10 mouse cellular contexts compared by ENCODE assay signal in the genomic region with DNA sequence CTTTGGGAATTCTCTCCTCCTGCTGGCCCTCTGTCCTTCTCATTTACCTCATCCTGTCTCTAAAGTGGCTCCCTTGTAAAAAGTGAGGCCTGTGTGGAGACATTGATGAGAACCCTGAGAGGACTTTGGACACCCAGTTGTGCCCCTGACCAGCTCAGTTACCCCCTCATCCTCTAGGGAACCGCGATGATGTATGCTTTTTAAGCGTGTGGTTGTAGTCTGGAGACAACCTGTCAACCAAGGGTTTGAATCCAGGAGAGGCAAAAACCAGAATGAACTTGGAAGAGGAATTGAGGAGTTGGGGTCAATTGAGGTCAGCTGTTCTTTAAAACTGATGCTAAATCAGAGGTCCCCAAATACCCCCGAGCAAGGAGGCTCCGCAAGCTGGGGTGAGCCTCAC. TPM values are rescaled to one million over a fixed set of nuclear protein-coding genes. Genes with fewer than 3 reads are reported as not detected.
DNase-seq lines count a peak whose midpoint lies in the region; ATAC-seq and TF ChIP-seq lines count a peak whose summit lies in the region.
"Had no signal": no experiment of that assay in that cellular context is flagged by ENCODE, and none has a peak within 500 bp of the region (broad histone marks: within the 10 kb centered on the region; RNA-seq: fewer than 3 reads in every experiment).

No protein-coding gene starts in this region.

- DNase-seq in kidney, adult 11 months: no peak
- DNase-seq in midbrain, postnatal 0 days (ENCODE audit: low spot score): peak; percentile 18
- DNase-seq in thymus, postnatal 10 days (ENCODE audit: low spot score in 2 of 2): no peak
- no peak for DNase-seq in left cerebral cortex, adult 18-20 months (ENCODE audit: low spot score in 2 of 2)
- DNase-seq in urinary bladder, postnatal 36 days (ENCODE audit: low spot score in 2 of 2): no peak

- H3K4me2 ChIP-seq in kidney, embryonic 15.5 days: peak overlapping the region; percentile 91
- peak overlapping the region; percentile 83 for H3K4me2 ChIP-seq in embryonic facial prominence, embryonic 15.5 days (replicated peaks)
- H3K4me2 ChIP-seq in intestine, embryonic 15.5 days (replicated peaks): peak overlapping the region; percentile 88
- H3K4me2 ChIP-seq in midbrain, postnatal 0 days (ENCODE audit: low read depth, low read length, poor library complexity, severe bottlenecking): peak overlapping the region; percentile 77

- H3K27ac ChIP-seq in kidney, embryonic 15.5 days: no peak overlapping the region
- no peak overlapping the region for H3K27ac ChIP-seq in embryonic facial prominence, embryonic 15.5 days (replicated peaks)
- no peak overlapping the region for H3K27ac ChIP-seq in intestine, embryonic 15.5 days
- H3K27ac ChIP-seq in midbrain, postnatal 0 days (ENCODE audit: low read depth, low read length): peak overlapping the region; percentile 90

- no peak for TF ChIP-seq CTCF in midbrain, postnatal 0 days (IDR thresholded peaks at IDR 0.05)

- peak overlapping the region; percentile 66; the same call in 1 of the 2 replicates for H3K9ac ChIP-seq in kidney, embryonic 15.5 days
- no peak overlapping the region for H3K9ac ChIP-seq in embryonic facial prominence, embryonic 15.5 days
- peak overlapping the region; percentile 69 for H3K9ac ChIP-seq in intestine, embryonic 15.5 days
- peak overlapping the region; percentile 97 for H3K9ac ChIP-seq in midbrain, postnatal 0 days (replicated peaks; ENCODE audit: low read length, poor library complexity, severe bottlenecking)

- no peaks in the 10 kb centered on the region for H3K9me3 ChIP-seq in kidney, embryonic 15.5 days (replicated peaks)
- H3K9me3 ChIP-seq in embryonic facial prominence, embryonic 15.5 days (replicated peaks): no peaks in the 10 kb centered on the region
- H3K9me3 ChIP-seq in intestine, embryonic 15.5 days: no peaks in the 10 kb centered on the region
- no peaks in the 10 kb centered on the region for H3K9me3 ChIP-seq in midbrain, postnatal 0 days (ENCODE audit: low read length)

- no peak for ATAC-seq in kidney, embryonic 15.5 days (replicated peaks; ENCODE audit: low FRiP score)
- ATAC-seq in embryonic facial prominence, embryonic 15.5 days (ENCODE audit: insufficient number of reproducible peaks, low FRiP score, low TSS enrichment, low read depth): no peak
- ATAC-seq in intestine, embryonic 15.5 days: no peak
- no peak for ATAC-seq in midbrain, postnatal 0 days (ENCODE audit: low FRiP score)

- peaks cover 18% of the 10 kb centered on the region for H3K4me1 ChIP-seq in kidney, embryonic 15.5 days
- peaks cover 18% of the 10 kb centered on the region for H3K4me1 ChIP-seq in embryonic facial prominence, embryonic 15.5 days
- H3K4me1 ChIP-seq in intestine, embryonic 15.5 days (replicated peaks): peaks cover 15% of the 10 kb centered on the region; the same call in 1 of the 2 replicates
- H3K4me1 ChIP-seq in midbrain, postnatal 0 days (ENCODE audit: insufficient read depth, low read length): peaks cover 8% of the 10 kb centered on the region; the same call in 1 of the 2 replicates

- H3K27me3 ChIP-seq in kidney, embryonic 15.5 days: 0 out of 2 replicates have a peak, but pooled peaks cover 4% of the 10 kb centered on the region
- no peaks in the 10 kb centered on the region for H3K27me3 ChIP-seq in embryonic facial prominence, embryonic 15.5 days
- H3K27me3 ChIP-seq in intestine, embryonic 15.5 days (replicated peaks): peaks cover 6% of the 10 kb centered on the region; the same call in 1 of the 2 replicates
- H3K27me3 ChIP-seq in midbrain, postnatal 0 days (ENCODE audit: insufficient read depth, low read length): no peaks in the 10 kb centered on the region

- H3K4me3 ChIP-seq in kidney, embryonic 15.5 days (replicated peaks): peak overlapping the region; percentile 74
- peak overlapping the region; percentile 72 for H3K4me3 ChIP-seq in embryonic facial prominence, embryonic 15.5 days (replicated peaks)
- H3K4me3 ChIP-seq in intestine, embryonic 15.5 days (replicated peaks): peak overlapping the region; percentile 74
- peak overlapping the region; percentile 87 for H3K4me3 ChIP-seq in midbrain, postnatal 0 days (ENCODE audit: low read depth, low read length)

- WGBS in kidney, embryonic 15.5 days: 46% methylated on average over 5 of the region's 5 CpGs
- WGBS in embryonic facial prominence, embryonic 15.5 days: 40% methylated on average over 5 of the region's 5 CpGs
- WGBS in intestine, embryonic 15.5 days: 49% methylated on average over 5 of the region's 5 CpGs
- 55% methylated on average over 5 of the region's 5 CpGs for WGBS in midbrain, postnatal 0 days

- peaks cover 4% of the 10 kb centered on the region; the same call in 1 of the 2 replicates for H3K36me3 ChIP-seq in kidney, embryonic 15.5 days
- H3K36me3 ChIP-seq in embryonic facial prominence, embryonic 15.5 days: 0 out of 2 replicates have a peak, but pooled peaks cover 5% of the 10 kb centered on the region
- H3K36me3 ChIP-seq in intestine, embryonic 15.5 days: no peaks in the 10 kb centered on the region
- peaks cover 9% of the 10 kb centered on the region; the same call in 1 of the 2 replicates for H3K36me3 ChIP-seq in midbrain, postnatal 0 days (ENCODE audit: insufficient read depth, low read length)
- H3K36me3 ChIP-seq: G1E had no signal

RNA-seq across cellular contexts. Expression of gene Lrp3, which starts 0.4 kb away (rescaled TPM):
- 5.2 and 6.3 TPM in 2 replicates for polyA plus RNA-seq in kidney, embryonic 15.5 days (2015; fragmentation: Nextera tagmentation; extraction: Ambion mirVana)
- polyA plus RNA-seq in embryonic facial prominence, embryonic 15.5 days (2015; fragmentation: Nextera tagmentation; extraction: Ambion mirVana): 11.2 and 11.8 TPM in 2 replicates
- polyA plus RNA-seq in intestine, embryonic 15.5 days (2015; fragmentation: Nextera tagmentation; extraction: Ambion mirVana): 4.0 and 5.1 TPM in 2 replicates
- total RNA-seq in midbrain, postnatal 0 days (2014; rRNA removed): 136 and 159 TPM in 2 replicates
- 21.7 and 23.7 TPM in 2 replicates for polyA plus RNA-seq in midbrain, postnatal 0 days (2015; fragmentation: Nextera tagmentation; extraction: Ambion mirVana)
- total RNA-seq in left cerebral cortex, adult 18-20 months (2021): 10 to 100 TPM; 79.8 to 83.6 TPM
- total RNA-seq: megakaryocyte progenitor cell, adult 5-6 weeks had no signal
- polyA plus RNA-seq: G1E had no signal

RNA-seq across cellular contexts. Expression of gene Slc7a10, which starts 29.5 kb away (rescaled TPM):
- 1.1 and 2.4 TPM in 2 replicates for polyA plus RNA-seq in kidney, embryonic 15.5 days (2015; fragmentation: Nextera tagmentation; extraction: Ambion mirVana)
- 12.5 and 16.9 TPM in 2 replicates for polyA plus RNA-seq in embryonic facial prominence, embryonic 15.5 days (2015; fragmentation: Nextera tagmentation; extraction: Ambion mirVana)
- 1.6 and 1.7 TPM in 2 replicates for polyA plus RNA-seq in intestine, embryonic 15.5 days (2015; fragmentation: Nextera tagmentation; extraction: Ambion mirVana)
- 37.1 and 39.1 TPM in 2 replicates for total RNA-seq in midbrain, postnatal 0 days (2014; rRNA removed)
- 24.1 and 29.4 TPM in 2 replicates for polyA plus RNA-seq in midbrain, postnatal 0 days (2015; fragmentation: Nextera tagmentation; extraction: Ambion mirVana)
- total RNA-seq in left cerebral cortex, adult 18-20 months (2021): 10 to 100 TPM; 31.0 to 37.1 TPM
- total RNA-seq: megakaryocyte progenitor cell, adult 5-6 weeks had no signal
- polyA plus RNA-seq: G1E had no signal
